ENCODE assay signal across 10 mouse cellular contexts in the genomic region with DNA sequence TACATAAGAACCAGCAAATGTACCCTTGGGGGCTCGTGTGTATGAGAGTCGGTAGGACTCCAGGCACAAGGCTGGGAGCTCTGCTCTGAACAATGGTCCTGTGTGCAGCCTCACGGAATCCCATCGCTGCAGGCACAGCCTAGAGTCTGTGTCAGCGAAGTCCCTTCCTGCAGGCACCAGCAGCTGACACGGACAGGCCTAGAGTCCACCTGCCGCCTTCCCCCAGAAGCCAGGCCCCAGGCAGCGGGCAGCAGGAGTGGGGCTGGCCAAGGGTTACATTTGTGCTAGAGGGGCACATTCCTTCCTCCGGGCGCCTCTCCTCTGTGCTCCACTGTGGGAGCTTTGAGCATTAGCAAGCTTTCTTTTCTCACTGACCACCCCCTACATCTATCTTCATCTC. TPM values are rescaled to one million over a fixed set of nuclear protein-coding genes. Genes with fewer than 3 reads are reported as not detected.
A peak's percentile ranks its signal among the peaks of the same experiment; 100 is the strongest.
DNase-seq lines count a peak whose midpoint lies in the region; ATAC-seq and TF ChIP-seq lines count a peak whose summit lies in the region.
"Had no signal": no experiment of that assay in that cellular context is flagged by ENCODE, and none has a peak within 500 bp of the region (broad histone marks: within the 10 kb centered on the region; RNA-seq: fewer than 3 reads in every experiment).

No protein-coding gene starts in this region.

- TF ChIP-seq POLR2A in olfactory bulb, adult 2 months (IDR thresholded peaks at IDR 0.05; ENCODE audit: insufficient read depth, low read depth, low read length), result no peak
- TF ChIP-seq POLR2A in thymus, adult 2 months (IDR thresholded peaks at IDR 0.05; ENCODE audit: control insufficient read depth, extremely low read depth, insufficient read depth, low read length, poor library complexity), result no peak

- H3K9me3 ChIP-seq in hindbrain, embryonic 16.5 days (ENCODE audit: control insufficient read depth, low read length), result no peaks in the 10 kb centered on the region
- H3K9me3 ChIP-seq in limb, embryonic 13.5 days, result no peaks in the 10 kb centered on the region
- H3K9me3 ChIP-seq: lung, embryonic 15.5 days had no signal

- intact Hi-C loops in gastrocnemius, adult 2 months (cut with DNase I), result loop anchor here (10.0 kb wide), 2 partner anchors 159 to 171 kb away; no protein-coding TSS in a partner anchor

- H3K4me3 ChIP-seq in gastrocnemius, adult 2 months, result peak overlapping the region; percentile 41; the same call in 1 of the 2 replicates
- peak overlapping the region; percentile 15; the same call in 1 of the 2 replicates for H3K4me3 ChIP-seq in hindbrain, embryonic 16.5 days (ENCODE audit: low read length)
- no peak overlapping the region for H3K4me3 ChIP-seq in limb, embryonic 13.5 days
- H3K4me3 ChIP-seq in olfactory bulb, adult 2 months (ENCODE audit: insufficient read depth, low read depth, low read length), result peak overlapping the region; percentile 31
- H3K4me3 ChIP-seq in thymus, adult 2 months (ENCODE audit: control insufficient read depth, insufficient read depth, low read length), result no peak overlapping the region
- H3K4me3 ChIP-seq: lung, embryonic 15.5 days had no signal

- peaks cover 8% of the 10 kb centered on the region for H3K27me3 ChIP-seq in hindbrain, embryonic 16.5 days (replicated peaks; ENCODE audit: control insufficient read depth, insufficient read depth, low read length)
- H3K27me3 ChIP-seq in limb, embryonic 13.5 days, result peaks cover 89% of the 10 kb centered on the region
- H3K27me3 ChIP-seq in thymus, adult 2 months (ENCODE audit: control insufficient read depth, insufficient read depth, low read length), result peaks cover 9% of the 10 kb centered on the region; the same call in 1 of the 2 replicates

- H3K36me3 ChIP-seq in hindbrain, embryonic 16.5 days (ENCODE audit: control insufficient read depth, insufficient read depth, low read length), result no peaks in the 10 kb centered on the region
- H3K36me3 ChIP-seq in limb, embryonic 13.5 days, result no peaks in the 10 kb centered on the region
- H3K36me3 ChIP-seq in thymus, adult 2 months (ENCODE audit: control insufficient read depth, insufficient read depth, low read length), result no peaks in the 10 kb centered on the region
- H3K36me3 ChIP-seq: lung, embryonic 15.5 days had no signal

- no peak for DNase-seq in gastrocnemius, adult 2 months
- no peak for DNase-seq in gastrocnemius, adult 18-20 months (ENCODE audit: low spot score)
- DNase-seq in thymus, adult 2 months, result no peak
- no peak for DNase-seq in ovary, postnatal 10 days (ENCODE audit: low spot score)
- DNase-seq in spleen, postnatal 4 days (ENCODE audit: low spot score in 2 of 2), result no peak

- no peak for TF ChIP-seq CTCF in gastrocnemius, adult 2 months (IDR thresholded peaks at IDR 0.05)
- no peak for TF ChIP-seq CTCF in olfactory bulb, adult 2 months (IDR thresholded peaks at IDR 0.05; ENCODE audit: insufficient read depth, low read depth, low read length)
- no peak for TF ChIP-seq CTCF in thymus, adult 2 months (IDR thresholded peaks at IDR 0.05; ENCODE audit: borderline replicate concordance, control insufficient read depth, extremely low read depth, insufficient read depth, low read length, poor library complexity)

- peak overlapping the region; percentile 59 for H3K9ac ChIP-seq in hindbrain, embryonic 16.5 days (ENCODE audit: low read depth, low read length)
- no peak overlapping the region for H3K9ac ChIP-seq in limb, embryonic 13.5 days
- H3K9ac ChIP-seq: lung, embryonic 15.5 days had no signal

- no peak overlapping the region for H3K27ac ChIP-seq in gastrocnemius, adult 2 months
- peak overlapping the region; percentile 39; the same call in 1 of the 2 replicates for H3K27ac ChIP-seq in hindbrain, embryonic 16.5 days (ENCODE audit: low read depth, low read length)
- H3K27ac ChIP-seq in limb, embryonic 13.5 days, result no peak overlapping the region
- peak overlapping the region; percentile 21; the same call in 1 of the 2 replicates for H3K27ac ChIP-seq in olfactory bulb, adult 2 months (ENCODE audit: insufficient read depth, low read depth, low read length)
- no peak overlapping the region for H3K27ac ChIP-seq in thymus, adult 2 months (ENCODE audit: control insufficient read depth, insufficient read depth, low read length)
- H3K27ac ChIP-seq: lung, embryonic 15.5 days had no signal

- 20% methylated on average over 10 of the region's 10 CpGs for WGBS in hindbrain, embryonic 16.5 days
- 54% methylated on average over 10 of the region's 10 CpGs for WGBS in limb, embryonic 13.5 days
- WGBS in olfactory bulb, adult 2 months, result 49% methylated on average over 10 of the region's 10 CpGs
- 97% methylated on average over 10 of the region's 10 CpGs for WGBS in thymus, adult 2 months

- H3K4me1 ChIP-seq in hindbrain, embryonic 16.5 days (ENCODE audit: control insufficient read depth, insufficient read depth, low read depth, low read length), result peaks cover 50% of the 10 kb centered on the region
- peaks cover 32% of the 10 kb centered on the region for H3K4me1 ChIP-seq in limb, embryonic 13.5 days
- peaks cover 64% of the 10 kb centered on the region for H3K4me1 ChIP-seq in olfactory bulb, adult 2 months (ENCODE audit: control insufficient read depth, insufficient read depth, low read length)
- no peaks in the 10 kb centered on the region for H3K4me1 ChIP-seq in thymus, adult 2 months (replicated peaks; ENCODE audit: control insufficient read depth, insufficient read depth, low read length)

- peak overlapping the region; percentile 65 for H3K4me2 ChIP-seq in hindbrain, embryonic 16.5 days (ENCODE audit: low read length)
- no peak overlapping the region for H3K4me2 ChIP-seq in limb, embryonic 13.5 days (replicated peaks)
- H3K4me2 ChIP-seq: lung, embryonic 15.5 days had no signal

- ATAC-seq in hindbrain, embryonic 16.5 days, result no peak
- 0 out of 2 replicates have a peak, but pooled peaks have one; percentile 18 for ATAC-seq in limb, embryonic 13.5 days (ENCODE audit: low FRiP score, low read depth)

RNA-seq across cellular contexts. Expression of a gene that starts 3.3 kb away (rescaled TPM):
- total RNA-seq in gastrocnemius, adult 2 months (2021), result under 1 TPM; 0.23 to 0.56 TPM
- under 1 TPM; 0.38 to 0.57 TPM for total RNA-seq in gastrocnemius, adult 18-20 months (2021)
- polyA plus RNA-seq in hindbrain, embryonic 16.5 days (2015; fragmentation: Nextera tagmentation; extraction: Ambion mirVana), result 8.6 and 12.3 TPM in 2 replicates
- polyA plus RNA-seq in limb, embryonic 13.5 days (2015; fragmentation: Nextera tagmentation; extraction: Ambion mirVana), result 1.9 and 2.0 TPM in 2 replicates
- not detected in 2 replicates for polyA plus RNA-seq in olfactory bulb, adult 2 months (2012; ENCODE audit: insufficient read depth, insufficient read length, low replicate concordance, missing spikeins)
- polyA plus RNA-seq in thymus, adult 2 months (2012; rRNA removed), result 9.3 and 10.4 TPM in 2 replicates
- total RNA-seq: neutrophil, adult 5-6 weeks had no signal

Comparison
In these comparisons a context has a peak if more than half of its experiments do, and no peak if none do; other contexts are left out.
1. H3K27ac ChIP-seq: peak in hindbrain, embryonic 16.5 days (single experiment) and olfactory bulb, adult 2 months (single experiment); none in gastrocnemius, adult 2 months (single experiment), limb, embryonic 13.5 days (single experiment) and thymus, adult 2 months (single experiment).
2. H3K4me3 ChIP-seq: peak in gastrocnemius, adult 2 months (single experiment), hindbrain, embryonic 16.5 days (single experiment) and olfactory bulb, adult 2 months (single experiment); none in limb, embryonic 13.5 days (single experiment) and thymus, adult 2 months (single experiment).